In the genomic region with DNA sequence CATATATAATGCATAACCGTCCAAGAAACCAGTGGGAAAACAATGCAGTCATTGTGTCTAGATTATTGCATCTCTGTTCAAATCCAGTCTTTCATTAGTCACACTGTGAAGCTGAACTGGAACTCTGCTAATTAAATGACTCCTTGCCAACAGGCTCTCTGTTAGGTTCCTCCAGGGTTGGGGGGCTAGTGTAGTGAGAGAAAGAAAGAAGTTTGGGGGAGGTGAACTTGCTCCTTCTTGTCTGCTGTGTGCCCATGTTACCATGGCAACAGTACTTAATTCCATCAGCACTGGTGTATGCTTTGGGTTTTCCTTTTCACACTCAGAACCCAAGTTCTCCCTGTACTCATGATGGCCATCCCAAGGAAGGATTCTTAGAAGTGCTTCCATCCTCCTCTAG, we compare ENCODE assay signal across 21 mouse cellular contexts.
DNase-seq lines count a peak whose midpoint lies in the region; ATAC-seq and TF ChIP-seq lines count a peak whose summit lies in the region.
"Had no signal": no experiment of that assay in that cellular context is flagged by ENCODE, and none has a peak within 500 bp of the region (broad histone marks: within the 10 kb centered on the region; RNA-seq: fewer than 3 reads in every experiment).

No protein-coding gene starts in this region.

- no peaks in the 10 kb centered on the region for H3K36me3 ChIP-seq in forebrain, embryonic 11.5 days (ENCODE audit: control insufficient read depth, insufficient read depth, low read length)
- no peaks in the 10 kb centered on the region for H3K36me3 ChIP-seq in forebrain, embryonic 10.5 days (replicated peaks)
- no peaks in the 10 kb centered on the region for H3K36me3 ChIP-seq in forebrain, embryonic 16.5 days (ENCODE audit: control insufficient read depth, insufficient read depth)
- H3K36me3 ChIP-seq: heart, embryonic 13.5 days; kidney, embryonic 15.5 days had no signal

- no peak for DNase-seq in forebrain, embryonic 11.5 days (ENCODE audit: low spot score)
- DNase-seq in forebrain, embryonic 10.5 days (ENCODE audit: extremely low spot score, low spot score), result no peak
- peak; percentile 13 for DNase-seq in layer of hippocampus, adult 9-11 months
- DNase-seq in layer of hippocampus, adult 9-10 months (ENCODE audit: low spot score), result no peak
- peak; percentile 64 for DNase-seq in brain, embryonic 14.5 days (ENCODE audit: low read depth)
- no peak for DNase-seq in kidney, postnatal 14 days
- DNase-seq: cerebellum, adult 18-20 months; cerebellum, postnatal 25 days; gastrocnemius, postnatal 14 days; heart, adult 2 months; heart, postnatal 14 days; kidney, adult 11 months; kidney, postnatal 4 days; lung, postnatal 4 days; right cerebral cortex, postnatal 14 days; spleen, adult 18-20 months; thymus, postnatal 14 days had no signal

- no peaks in the 10 kb centered on the region for H3K27me3 ChIP-seq in forebrain, embryonic 11.5 days (ENCODE audit: control insufficient read depth, insufficient read depth, low read length)
- 0 out of 2 replicates have a peak, but pooled peaks cover 9% of the 10 kb centered on the region for H3K27me3 ChIP-seq in forebrain, embryonic 10.5 days (ENCODE audit: poor library complexity, severe bottlenecking)
- H3K27me3 ChIP-seq in forebrain, embryonic 16.5 days (replicated peaks; ENCODE audit: control insufficient read depth, insufficient read depth, low read length), result no peaks in the 10 kb centered on the region
- H3K27me3 ChIP-seq: heart, embryonic 13.5 days; kidney, embryonic 15.5 days had no signal

- H3K9me3 ChIP-seq in forebrain, embryonic 11.5 days (ENCODE audit: control insufficient read depth, low read length), result no peaks in the 10 kb centered on the region
- H3K9me3 ChIP-seq in forebrain, embryonic 10.5 days, result no peaks in the 10 kb centered on the region
- H3K9me3 ChIP-seq in forebrain, embryonic 16.5 days (ENCODE audit: control insufficient read depth, low read length), result no peaks in the 10 kb centered on the region
- H3K9me3 ChIP-seq: heart, embryonic 13.5 days; kidney, embryonic 15.5 days had no signal

- no peak overlapping the region for H3K4me2 ChIP-seq in forebrain, embryonic 11.5 days (ENCODE audit: low read depth, low read length, severe bottlenecking)
- H3K4me2 ChIP-seq in forebrain, embryonic 16.5 days (ENCODE audit: low read length), result no peak overlapping the region
- H3K4me2 ChIP-seq: heart, embryonic 13.5 days; kidney, embryonic 15.5 days had no signal

- no peak overlapping the region for H3K27ac ChIP-seq in forebrain, embryonic 11.5 days (ENCODE audit: low read depth, low read length)
- no peak overlapping the region for H3K27ac ChIP-seq in forebrain, embryonic 10.5 days
- no peak overlapping the region for H3K27ac ChIP-seq in forebrain, embryonic 16.5 days (ENCODE audit: low read length)
- H3K27ac ChIP-seq: heart, adult 2 months; heart, embryonic 13.5 days; kidney, embryonic 15.5 days had no signal

- H3K9ac ChIP-seq in forebrain, embryonic 11.5 days (ENCODE audit: low read length), result no peak overlapping the region
- no peak overlapping the region for H3K9ac ChIP-seq in forebrain, embryonic 16.5 days (replicated peaks; ENCODE audit: low read depth, low read length)
- H3K9ac ChIP-seq: heart, embryonic 13.5 days; kidney, embryonic 15.5 days had no signal

- TF ChIP-seq CTCF in brain, embryonic 14.5 days (IDR thresholded peaks at IDR 0.05; ENCODE audit: borderline replicate concordance, extremely low read depth, insufficient read depth, insufficient read length), result no peak

- H3K4me1 ChIP-seq in forebrain, embryonic 11.5 days (replicated peaks; ENCODE audit: control insufficient read depth, insufficient read depth, low read length), result no peaks in the 10 kb centered on the region; the same call in 1 of the 2 replicates
- peaks cover 27% of the 10 kb centered on the region for H3K4me1 ChIP-seq in forebrain, embryonic 10.5 days
- H3K4me1 ChIP-seq in forebrain, embryonic 16.5 days (replicated peaks; ENCODE audit: control insufficient read depth, insufficient read depth, low read length), result peaks cover 16% of the 10 kb centered on the region
- H3K4me1 ChIP-seq: heart, embryonic 13.5 days; kidney, embryonic 15.5 days had no signal

- WGBS in forebrain, embryonic 11.5 days, result 41% methylated on average over 1 of the region's 1 CpGs
- 59% methylated on average over 1 of the region's 1 CpGs for WGBS in forebrain, embryonic 10.5 days
- WGBS in forebrain, embryonic 16.5 days, result 13% methylated on average over 1 of the region's 1 CpGs

- peak; percentile 46; the same call in 1 of the 2 replicates for ATAC-seq in forebrain, embryonic 11.5 days (replicated peaks; ENCODE audit: low FRiP score)
- peak; percentile 64 for ATAC-seq in forebrain, embryonic 16.5 days
- ATAC-seq: CD4-positive, CD25-positive, alpha-beta regulatory T cell, adult 4 months had no signal

- no peak overlapping the region for H3K4me3 ChIP-seq in forebrain, embryonic 11.5 days (ENCODE audit: low read depth, low read length)
- H3K4me3 ChIP-seq in forebrain, embryonic 10.5 days, result no peak overlapping the region
- no peak overlapping the region for H3K4me3 ChIP-seq in forebrain, embryonic 16.5 days (replicated peaks; ENCODE audit: low read length)
- H3K4me3 ChIP-seq: heart, adult 2 months; heart, embryonic 13.5 days; kidney, embryonic 15.5 days had no signal

- TF ChIP-seq POLR2A in brain, embryonic 14.5 days (IDR thresholded peaks at IDR 0.05; ENCODE audit: borderline replicate concordance, extremely low read depth, insufficient read depth, insufficient read length, poor library complexity, severe bottlenecking), result no peak

Comparison
In these comparisons a context has a peak if more than half of its experiments do, and no peak if none do; other contexts are left out.
1. DNase-seq: peak in layer of hippocampus, adult 9-11 months (single experiment) and brain, embryonic 14.5 days (single experiment); none in forebrain, embryonic 11.5 days (single experiment), forebrain, embryonic 10.5 days (single experiment), layer of hippocampus, adult 9-10 months (single experiment) and kidney, postnatal 14 days (single experiment).